Mouse (Mus musculus) frontal cortex, postnatal 10 days (tissue): ENCODE data around the gene Wscd2.

Experiments
- DNase-seq, 2 experiments: peaks; one replicate each; pipeline ENCODE4 v3.0.0; 2022; ENCODE audit warnings: low spot score in 2 of 2, mixed read lengths in 1 of 2

The Wscd2 gene

DNA sequence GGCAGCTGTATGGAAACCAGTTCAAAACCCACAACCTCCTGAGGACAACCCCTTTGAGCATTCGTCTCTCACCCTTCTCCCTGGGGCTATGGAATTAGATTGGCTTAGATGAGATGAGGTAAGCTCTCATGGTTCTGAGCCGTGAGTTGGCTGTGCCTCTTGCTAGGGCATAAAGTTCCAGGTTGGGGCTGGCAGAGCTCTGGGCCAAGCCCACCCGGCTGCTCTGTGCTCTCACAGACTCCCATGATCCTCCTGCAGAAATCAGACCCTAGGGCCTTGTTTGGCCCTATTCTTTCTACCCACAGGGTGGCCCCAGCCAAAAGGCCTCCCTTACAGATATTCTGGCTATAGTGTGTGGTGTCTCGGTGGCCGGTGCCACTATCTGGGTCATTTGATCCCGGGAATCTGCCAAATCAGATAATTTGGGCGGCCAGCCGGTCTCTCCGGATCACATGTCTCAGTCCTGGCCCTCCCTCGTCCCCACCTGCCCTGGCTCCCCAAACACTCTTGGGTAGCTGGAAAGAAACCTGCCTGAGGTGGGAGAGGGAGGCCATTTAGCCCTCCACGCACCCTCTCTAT is 4.5 kb upstream of the Wscd2 start:
- no peak for DNase-seq

DNA sequence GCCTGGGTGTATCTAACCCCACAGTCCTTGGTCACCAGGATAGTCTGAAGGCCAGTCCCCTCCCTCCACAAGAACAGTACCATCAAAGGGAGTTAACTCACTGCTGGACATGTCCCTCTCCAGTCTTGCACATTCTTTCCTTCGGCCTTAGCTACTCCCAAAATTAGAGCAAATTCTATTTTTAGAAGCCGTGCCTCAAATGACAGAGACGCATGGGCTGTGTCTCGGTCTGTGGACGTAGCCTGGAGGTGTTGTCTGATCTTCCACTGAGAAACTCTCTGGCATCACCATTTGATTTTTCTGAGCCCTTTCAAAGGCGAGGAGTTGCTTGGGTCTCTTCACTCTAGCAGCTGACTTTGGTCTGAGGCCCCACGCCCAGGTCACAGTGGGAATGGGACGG is 2.3 kb upstream of the Wscd2 start:
- DNase-seq = no peak

- DNase-seq = no peak
Measured at GRCm38 (mm10) chr5:113489617-113490016, 516 bp upstream of the Wscd2 start.

- DNase-seq = peak; percentile 39 to 64
Measured at GRCm38 (mm10) chr5:113490467-113491260, 531 bp downstream of the Wscd2 start.

- DNase-seq = no peak
Measured at GRCm38 (mm10) chr5:113491552-113491951, 1.4 kb downstream of the Wscd2 start.

DNA sequence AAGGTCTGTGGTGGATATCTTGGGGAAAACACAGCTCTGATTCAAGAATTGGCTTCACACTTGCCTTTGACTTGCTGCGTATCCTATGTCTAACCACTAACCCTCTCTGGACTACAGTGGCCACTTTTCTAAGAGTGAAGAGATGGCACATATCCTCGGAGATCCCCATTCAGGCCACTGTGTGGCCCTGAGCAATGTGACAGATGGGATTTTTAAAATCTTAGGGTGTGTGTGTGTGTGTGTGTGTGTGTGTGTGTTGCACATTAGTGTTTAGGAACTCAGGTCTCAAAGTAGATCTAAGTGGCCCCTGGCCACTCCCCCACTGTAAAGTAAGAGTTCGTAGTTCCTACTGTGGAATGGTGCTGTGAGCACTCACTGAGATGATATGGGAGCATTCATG is 1.9 kb downstream of the Wscd2 start:
- no peak for DNase-seq

DNA sequence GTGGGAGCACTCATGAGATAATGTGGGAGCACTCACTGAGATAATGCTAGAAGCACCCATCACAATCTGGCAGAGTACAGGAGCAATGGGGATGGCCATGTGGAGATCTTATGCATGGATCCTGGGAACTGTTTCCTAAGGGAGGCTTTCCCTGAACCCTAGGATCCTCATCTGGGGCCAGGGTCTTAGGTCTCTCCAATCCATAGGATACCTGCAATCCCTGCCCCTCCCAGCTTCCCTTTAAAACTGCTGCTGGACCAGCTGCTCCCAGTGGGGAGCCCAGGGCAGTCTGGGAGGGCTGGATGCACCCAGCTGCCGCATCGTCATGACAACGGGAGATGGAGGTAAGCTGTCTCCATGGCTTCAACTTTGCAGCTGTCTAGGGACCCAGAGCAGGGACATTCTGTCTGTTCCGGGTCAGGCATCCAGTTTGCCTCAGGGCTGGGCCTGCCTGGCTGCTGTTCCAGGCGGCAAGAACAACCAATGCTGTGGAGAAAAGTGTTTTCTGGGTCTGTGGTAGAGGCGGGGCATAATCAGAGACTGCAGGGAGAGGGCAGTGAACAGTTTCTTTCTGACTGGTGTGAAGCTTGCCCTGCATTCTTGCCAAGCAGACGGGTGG is 2.4 kb downstream of the Wscd2 start:
- DNase-seq = peak; percentile 47 to 55

DNA sequence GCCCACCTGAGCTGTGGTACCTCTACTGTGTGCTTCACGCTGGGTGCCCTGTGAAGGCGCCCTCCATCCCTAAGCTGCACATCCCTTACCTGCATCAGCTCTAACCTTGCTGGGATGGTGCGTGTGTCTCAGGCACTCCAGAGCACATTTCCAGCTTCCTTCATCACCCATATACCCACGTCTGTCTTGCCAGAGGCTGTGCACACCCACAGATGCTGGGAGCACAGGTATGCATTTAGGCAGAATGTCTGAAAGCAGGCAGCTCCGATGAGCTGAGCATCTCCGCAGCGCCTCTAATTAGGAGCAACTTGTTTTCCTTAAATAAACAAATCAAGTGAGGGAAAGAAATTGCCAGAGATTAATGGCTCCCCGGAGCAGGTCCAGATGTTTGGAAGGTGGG is 3.9 kb downstream of the Wscd2 start:
- DNase-seq = no peak

GRCm38 (mm10) chr5:113496926-113497325 is 6.8 kb downstream of the Wscd2 start:
- no peak for DNase-seq

DNA sequence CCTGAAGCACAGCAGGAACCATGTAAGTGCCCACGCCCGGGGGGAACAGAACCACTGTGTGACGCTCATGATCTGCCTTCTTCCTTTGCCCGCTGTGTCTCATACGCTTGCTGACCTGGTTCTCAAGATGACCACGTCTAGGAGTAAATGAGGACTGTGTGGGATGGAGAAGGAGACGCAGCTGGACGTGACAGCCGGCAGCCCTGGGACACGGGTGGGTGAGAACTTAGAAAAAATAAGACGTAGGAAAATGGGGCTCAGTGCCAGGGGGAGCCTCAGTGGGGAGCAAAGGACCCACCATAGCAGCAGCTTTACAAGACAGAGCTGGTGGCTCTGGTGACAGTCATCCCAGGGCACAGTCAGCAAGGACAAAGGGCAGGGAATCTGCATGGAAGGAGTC is 9.3 kb downstream of the Wscd2 start:
- DNase-seq = no peak

DNA sequence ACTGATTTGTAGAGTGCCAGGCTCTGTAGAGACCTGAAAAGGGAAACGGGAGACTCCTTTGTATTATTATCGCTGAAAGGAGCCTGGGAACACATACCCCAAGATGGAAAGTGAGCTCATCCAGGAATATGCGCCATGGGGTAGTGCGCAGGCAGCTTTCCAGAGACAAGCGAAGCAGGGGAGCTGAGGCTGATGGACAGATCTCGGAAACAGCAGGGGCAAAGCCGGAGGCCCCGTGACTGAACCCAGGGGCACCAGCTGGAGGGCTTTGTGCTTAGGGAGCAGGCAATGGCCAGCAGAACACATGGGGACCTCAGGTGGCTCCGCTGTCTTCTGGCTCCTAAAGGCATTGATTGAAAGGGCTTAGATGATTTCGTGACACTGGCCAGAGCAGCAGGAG is 13.1 kb downstream of the Wscd2 start:
- no peak for DNase-seq

- DNase-seq = no peak
Measured at GRCm38 (mm10) chr5:113504654-113505053, 14.5 kb downstream of the Wscd2 start.

DNA sequence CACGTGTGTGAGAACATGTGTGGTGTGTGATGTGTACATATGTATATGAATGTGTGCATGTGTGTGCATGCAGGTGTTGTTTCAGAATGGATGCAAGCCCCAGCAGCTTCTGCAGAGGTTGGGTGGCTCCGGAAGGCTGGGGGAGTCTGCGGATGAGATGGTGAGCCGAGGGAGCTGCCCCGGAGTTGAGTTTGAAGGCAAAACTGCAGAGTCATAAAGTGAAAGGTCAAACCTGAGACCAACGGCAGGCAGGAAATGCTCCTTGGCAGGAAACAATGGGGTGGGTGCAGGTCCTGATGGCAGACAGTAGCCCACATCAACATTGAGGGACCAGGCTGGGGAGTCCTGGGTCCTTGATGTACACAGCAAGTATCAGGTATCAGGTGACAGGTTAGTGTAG is 15.9 kb downstream of the Wscd2 start:
- no peak for DNase-seq

DNA sequence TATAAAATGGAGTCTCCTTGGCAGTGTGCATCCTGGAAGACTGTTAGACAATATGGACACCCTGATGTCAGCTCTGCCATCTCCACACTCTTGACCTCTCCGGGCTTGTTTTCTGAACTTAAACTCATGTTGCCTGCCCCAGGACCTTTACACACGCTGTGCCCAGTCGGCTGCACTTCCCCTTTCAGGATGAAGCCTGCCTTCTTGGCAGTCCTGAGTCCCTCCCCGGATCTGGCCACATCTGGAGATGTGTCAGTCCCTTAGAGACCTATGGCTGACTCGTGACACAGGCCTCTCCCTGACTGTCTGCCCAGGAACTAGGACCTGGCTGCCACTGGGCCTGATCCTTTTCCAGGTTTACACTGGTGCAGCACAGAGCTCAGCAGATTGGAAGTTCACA is 16.6 kb downstream of the Wscd2 start:
- DNase-seq = no peak

DNA sequence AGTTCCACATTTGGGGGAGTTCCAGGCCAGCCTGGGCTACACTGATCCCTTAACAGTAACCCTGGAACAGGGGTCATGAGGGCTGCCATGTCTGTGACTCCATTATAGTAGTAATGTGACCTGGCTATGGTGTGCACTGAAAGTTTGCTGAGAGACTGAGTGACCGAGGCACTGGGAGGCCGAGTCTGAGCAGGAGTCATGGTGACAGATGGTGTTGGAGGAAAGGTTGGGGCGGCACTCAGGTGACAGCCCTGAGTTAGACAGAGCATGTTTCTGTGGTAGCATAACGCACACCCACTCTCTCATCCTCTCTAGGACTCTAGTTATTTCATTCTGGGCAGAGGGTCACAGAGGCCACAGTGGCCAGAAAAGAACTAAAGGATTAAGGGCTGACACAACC is 19.0 kb downstream of the Wscd2 start:
- no peak for DNase-seq

DNA sequence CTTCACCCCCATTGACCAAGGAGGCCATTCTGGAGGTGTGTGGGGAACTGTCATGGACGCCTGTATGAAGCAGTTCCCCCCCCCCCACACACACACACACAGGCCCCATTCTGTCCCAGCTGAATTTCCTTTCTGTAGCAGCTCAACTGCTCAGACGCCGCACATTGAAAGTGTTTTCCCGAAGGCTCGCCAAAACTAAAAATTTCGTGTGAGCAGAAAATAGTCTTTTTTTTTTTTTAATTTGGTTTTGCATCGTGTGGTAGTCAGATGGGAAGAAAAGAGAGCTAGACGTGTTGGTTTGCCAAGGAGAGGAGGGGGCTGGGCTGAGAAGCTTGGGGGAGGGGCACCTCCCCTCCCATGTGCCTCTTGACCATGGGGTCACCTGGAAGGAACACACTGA is 23.5 kb downstream of the Wscd2 start:
- no peak for DNase-seq

GRCm38 (mm10) chr5:113514062-113514461 is 23.9 kb downstream of the Wscd2 start:
- DNase-seq = peak; percentile 65 to 71

DNA sequence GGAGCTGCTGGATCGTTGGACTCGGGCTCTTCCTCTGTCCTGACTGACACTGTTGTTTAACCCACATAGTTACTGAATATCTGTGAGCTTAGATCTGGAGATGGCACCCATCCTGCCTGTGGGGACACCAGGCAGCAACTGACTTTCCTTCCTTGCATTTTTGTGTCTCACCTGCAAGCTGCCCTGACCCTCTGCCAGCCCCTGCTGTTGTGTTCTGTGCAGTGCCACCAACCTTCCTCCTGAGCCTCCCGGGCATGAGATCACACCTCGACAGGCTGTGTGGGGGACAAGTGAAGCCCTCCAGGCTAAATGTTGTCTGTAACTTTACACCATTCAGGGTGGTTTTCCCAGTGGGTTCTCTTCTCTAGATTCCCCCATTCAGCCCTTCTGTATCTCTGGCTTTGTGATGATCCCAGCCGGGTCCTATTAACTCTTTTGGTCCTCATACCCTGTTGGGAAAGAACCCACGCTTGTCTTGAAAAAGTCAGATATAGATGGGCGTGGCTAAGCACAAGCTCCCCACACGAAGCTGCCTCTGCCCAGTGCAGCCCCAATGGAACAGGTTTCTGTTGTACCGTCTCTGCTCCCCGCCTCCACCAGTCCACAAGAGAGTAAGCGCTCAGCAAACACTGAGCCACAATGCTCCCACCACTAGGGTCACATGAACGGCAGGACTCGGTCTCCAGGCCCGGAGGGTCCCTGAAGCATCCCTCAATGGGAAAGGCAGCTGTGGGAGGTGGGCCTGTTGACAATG is 26.2 kb downstream of the Wscd2 start:
- no peak for DNase-seq

- no peak for DNase-seq
Measured at GRCm38 (mm10) chr5:113516873-113517336, 26.8 kb downstream of the Wscd2 start.

DNA sequence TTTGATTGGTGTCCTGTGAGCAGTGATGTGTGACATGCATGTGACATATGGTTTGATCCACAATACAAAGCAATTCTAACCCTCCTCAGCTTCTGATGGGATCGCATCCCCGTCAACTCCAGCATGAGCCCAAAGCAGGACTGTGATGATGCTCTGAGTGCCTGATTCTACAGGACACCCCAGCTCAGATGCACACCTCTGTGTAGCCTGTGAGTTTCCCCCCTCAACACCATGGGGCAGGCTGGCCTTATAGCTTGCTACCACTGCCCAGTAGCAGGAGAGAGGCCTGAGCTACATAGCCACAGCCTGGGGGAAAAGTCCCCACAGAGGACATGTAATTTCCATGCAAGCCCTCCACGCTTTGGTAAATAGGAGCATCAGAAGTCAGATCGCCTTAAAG is 27.3 kb downstream of the Wscd2 start:
- no peak for DNase-seq

DNA sequence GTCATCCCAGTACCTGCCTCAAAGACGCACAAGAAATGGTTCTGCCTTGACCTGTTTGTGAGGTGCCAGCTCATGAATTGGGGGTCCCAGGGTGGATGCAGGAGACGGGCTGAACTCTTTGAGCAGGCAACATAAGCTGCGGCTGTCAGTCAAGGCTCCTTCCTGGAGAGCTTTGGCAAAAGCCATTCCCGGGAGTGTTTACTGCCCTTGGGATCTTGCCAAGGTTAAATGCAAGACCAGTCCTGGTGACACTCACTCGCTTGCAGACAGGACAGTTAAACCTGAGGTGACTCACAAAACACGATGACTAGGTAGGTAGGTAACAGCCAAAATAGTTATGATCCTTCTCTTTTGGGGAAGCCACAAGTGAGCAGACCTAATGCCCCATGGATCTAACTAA is 30.9 kb downstream of the Wscd2 start:
- DNase-seq = no peak

DNA sequence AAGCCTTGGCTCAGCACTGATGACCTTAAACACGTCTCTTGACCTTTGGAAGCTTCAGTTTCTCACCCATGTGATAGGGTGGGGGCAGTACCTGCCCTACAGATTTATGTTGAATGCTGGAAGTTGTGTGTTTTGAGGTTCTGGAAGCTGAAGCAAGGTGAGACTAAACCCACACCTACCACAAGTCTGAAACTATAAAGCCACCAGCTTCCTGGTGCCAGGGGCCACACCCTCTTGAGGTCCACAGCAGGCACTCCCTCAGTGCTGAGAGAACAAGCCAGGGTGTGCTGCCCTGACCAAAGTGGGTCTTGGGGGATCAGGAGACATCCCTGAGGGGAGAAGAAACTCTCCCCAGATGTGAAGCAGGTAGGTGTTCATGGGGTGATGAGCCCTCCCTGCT is 48.7 kb downstream of the Wscd2 start:
- DNase-seq = no peak
